Mouse (Mus musculus) hindbrain, embryonic 11.5 days (tissue): ENCODE results near the gene Tox2. TPM values are rescaled to one million over a fixed set of nuclear protein-coding genes. Genes with fewer than 3 reads are reported as not detected.
A peak's percentile ranks its signal among the peaks of the same experiment; 100 is the strongest.

ENCODE experiments used
- ATAC-seq: fragments of 200-750 bp; cut with Nextera tagmentation; 2 replicates; pipeline ENCODE4 v1.8.0; 2017; ENCODE audit warnings: mild to moderate bottlenecking, moderate TSS enrichment, moderate library complexity; ENCODE audit not compliant: low FRiP score
- DNase-seq: peaks from one replicate; pipeline ENCODE4 v3.0.0-alpha.2; 2015; ENCODE audit warnings: low spot score
- H3K27ac ChIP-seq: fragments of 300-500 bp; sonication (generic); 2 replicates; pipeline ENCODE4 v1.5.1; 2014; ENCODE audit warnings: mild to moderate bottlenecking, low read depth, low read length
- H3K27me3 ChIP-seq: fragments of 300-500 bp; sonication (generic); 2 replicates; pipeline ENCODE4 v1.6.1; 2014; ENCODE audit warnings: mild to moderate bottlenecking, low read length, moderate library complexity, mixed read lengths; ENCODE audit not compliant: control insufficient read depth, insufficient read depth
- H3K36me3 ChIP-seq: fragments of 300-500 bp; sonication (generic); 2 replicates; pipeline ENCODE4 v1.6.1; 2014; ENCODE audit warnings: mild to moderate bottlenecking, low read length, moderate library complexity, mixed read lengths; ENCODE audit not compliant: control insufficient read depth, insufficient read depth
- H3K4me1 ChIP-seq: fragments of 300-500 bp; sonication (generic); replicated peaks from 2 replicates; pipeline ENCODE4 v1.6.1; 2014; ENCODE audit warnings: low read length, mixed read lengths; ENCODE audit not compliant: control insufficient read depth, insufficient read depth
- H3K4me2 ChIP-seq: fragments of 300-500 bp; sonication (generic); replicated peaks from 2 replicates; pipeline ENCODE4 v1.6.1; 2014; ENCODE audit warnings: mild to moderate bottlenecking, low read depth, low read length
- H3K4me3 ChIP-seq: fragments of 300-500 bp; sonication (generic); 2 replicates; pipeline ENCODE4 v1.5.1; 2014; ENCODE audit warnings: low read depth, low read length
- H3K9ac ChIP-seq: fragments of 300-500 bp; sonication (generic); 2 replicates; pipeline ENCODE4 v1.6.1; 2014; ENCODE audit warnings: low read depth, low read length
- H3K9me3 ChIP-seq: fragments of 300-500 bp; sonication (generic); 2 replicates; pipeline ENCODE4 v1.6.1; 2016; ENCODE audit warnings: low read length; ENCODE audit not compliant: control insufficient read depth
- WGBS: fragments of 180-500 bp; shearing (Covaris S2); extraction: QIAGEN DNeasy Blood & Tissue Kit; methylation state at CpG from one replicate; pipeline ENCODE4 v1.1.7; 2014; 5-methylcytosine and 5-hydroxymethylcytosine counted together
- polyA plus RNA-seq: library from polyadenylated mRNA; unstranded; fragments of >200 nt; fragmentation: Nextera tagmentation; extraction: Ambion mirVana; gene quantifications from 2 replicates; pipeline ENCODE4 v1.2.1, GENCODE M21; 2014

Gene Tox2
- polyA plus RNA-seq, 1 experiment from 2014 or later: 17.5 TPM

DNA sequence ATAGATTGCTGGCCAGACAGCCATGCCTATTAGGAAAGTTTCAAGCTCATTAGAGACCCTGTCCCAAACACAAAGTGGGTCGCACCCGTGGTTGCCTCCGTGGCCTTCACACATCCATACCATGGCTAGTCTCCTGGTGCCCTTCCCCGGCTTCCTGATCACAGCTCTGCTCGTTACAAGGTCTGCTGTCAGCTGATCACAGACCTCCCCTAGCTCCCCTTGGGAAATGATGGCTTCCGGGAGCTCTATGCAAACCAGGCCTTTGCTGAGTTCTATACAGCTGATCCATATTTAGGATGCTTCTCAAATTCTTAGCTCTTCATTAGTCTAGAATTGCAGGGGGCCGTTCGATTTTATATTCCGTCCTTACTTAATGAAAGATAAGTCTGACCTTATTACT lies 75.1 kb downstream of the Tox2 start:
- WGBS: 34% methylated on average over 9 of the region's 9 CpGs
- H3K27ac ChIP-seq: no peak overlapping the region
- H3K4me2 ChIP-seq: no peak overlapping the region
- H3K4me3 ChIP-seq: no peak overlapping the region
- no peak overlapping the region for H3K9ac ChIP-seq
- H3K27me3 ChIP-seq: no peaks in the 10 kb centered on the region
- 0 out of 2 replicates have a peak, but pooled peaks cover 2% of the 10 kb centered on the region for H3K36me3 ChIP-seq
- DNase-seq (peak; percentile 33), ATAC-seq (peak; percentile 57; the same call in 1 of the 2 replicates)
- no peaks in the 10 kb centered on the region; the same call in 1 of the 2 replicates for H3K4me1 ChIP-seq
- no peaks in the 10 kb centered on the region for H3K9me3 ChIP-seq

- no peak overlapping the region for H3K4me3 ChIP-seq
- H3K27ac ChIP-seq: no peak overlapping the region
- no peak for ATAC-seq
- no peak for DNase-seq
- H3K9me3 ChIP-seq: no peaks in the 10 kb centered on the region
- H3K27me3 ChIP-seq: no peaks in the 10 kb centered on the region
- no peak overlapping the region for H3K4me2 ChIP-seq
- WGBS: 67% methylated on average over 16 of the region's 23 CpGs
- H3K4me1 ChIP-seq: no peaks in the 10 kb centered on the region; the same call in 1 of the 2 replicates
- no peak overlapping the region for H3K9ac ChIP-seq
- 0 out of 2 replicates have a peak, but pooled peaks cover 2% of the 10 kb centered on the region for H3K36me3 ChIP-seq
Measured at GRCm38 (mm10) chr2:163280636-163281322, 77.9 kb downstream of the Tox2 start.

DNA sequence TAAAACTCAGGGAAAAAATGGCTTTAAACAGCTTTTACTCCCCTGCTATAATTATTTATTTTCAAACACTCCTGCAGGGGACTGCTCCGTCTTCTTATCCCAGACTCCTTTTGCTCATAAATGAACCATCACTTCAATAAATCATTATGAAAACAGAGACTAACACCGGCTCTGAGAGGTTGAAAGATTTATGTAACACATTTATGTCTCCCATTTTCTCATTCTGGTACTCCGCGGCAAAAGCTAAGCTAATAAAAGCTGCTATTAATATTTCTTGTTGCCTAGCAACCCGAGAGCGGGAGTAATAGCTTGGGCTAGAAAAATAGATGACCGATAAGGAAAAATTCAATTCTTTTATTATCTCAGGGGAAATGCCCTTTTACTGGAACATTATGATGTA lies 81.9 kb downstream of the Tox2 start:
- ATAC-seq (no peak), DNase-seq (no peak)
- Histone ChIP-seq H3K9me3 (no peaks in the 10 kb centered on the region), H3K27ac (no peak overlapping the region), H3K4me3 (no peak overlapping the region), H3K4me1 (no peaks in the 10 kb centered on the region), H3K4me2 (no peak overlapping the region), H3K9ac (no peak overlapping the region), H3K36me3 (no peaks in the 10 kb centered on the region), H3K27me3 (peaks cover 6% of the 10 kb centered on the region; the same call in 1 of the 2 replicates)
- WGBS: 72% methylated on average over 7 of the region's 7 CpGs

DNA sequence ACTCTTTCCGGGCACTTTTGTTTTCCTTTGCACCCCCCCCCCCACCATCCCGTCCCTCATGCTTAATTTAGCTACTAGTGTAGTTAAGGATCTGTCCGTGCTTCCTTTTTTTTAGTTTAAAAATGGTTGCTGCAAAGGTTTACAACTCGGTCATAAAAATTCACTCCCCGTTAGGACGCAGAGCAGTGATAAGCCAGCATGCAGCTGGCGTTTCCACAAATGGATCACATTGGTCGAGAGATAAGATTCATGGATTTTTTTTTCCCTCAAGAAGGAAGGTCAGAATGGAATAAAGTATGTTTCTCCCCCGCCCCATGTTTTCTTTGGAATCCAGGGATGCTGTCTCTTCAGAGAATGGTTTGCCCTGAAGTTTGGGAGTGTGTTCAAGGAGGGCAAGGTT lies 82.4 kb downstream of the Tox2 start:
- DNase-seq (no peak), ATAC-seq (no peak)
- Histone ChIP-seq H3K9me3 (no peaks in the 10 kb centered on the region), H3K4me3 (no peak overlapping the region), H3K27me3 (peaks cover 10% of the 10 kb centered on the region; the same call in 1 of the 2 replicates), H3K4me1 (no peaks in the 10 kb centered on the region), H3K36me3 (no peaks in the 10 kb centered on the region), H3K27ac (no peak overlapping the region), H3K4me2 (no peak overlapping the region), H3K9ac (no peak overlapping the region)
- 84% methylated on average over 9 of the region's 9 CpGs for WGBS

DNA sequence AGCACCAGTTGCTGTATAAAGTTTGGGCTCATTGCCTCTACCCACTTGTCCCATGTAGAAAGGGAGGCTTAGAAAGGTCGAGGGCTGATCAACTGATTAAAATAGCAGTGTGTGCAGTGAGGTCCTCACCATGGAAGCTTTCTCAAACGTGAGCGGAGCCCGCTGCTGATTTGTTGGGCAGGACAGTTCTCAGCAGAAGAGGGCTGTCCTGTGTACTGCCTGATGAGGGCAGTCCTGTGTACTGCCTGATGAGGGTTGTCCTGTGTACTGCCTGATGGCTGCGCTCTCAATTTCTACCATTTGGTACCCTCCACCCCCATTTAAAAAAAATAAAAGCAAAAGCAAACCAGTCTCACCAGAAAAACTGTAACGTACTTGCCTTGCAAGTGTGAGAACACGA lies 82.8 kb downstream of the Tox2 start:
- Histone ChIP-seq H3K36me3 (no peaks in the 10 kb centered on the region), H3K9me3 (no peaks in the 10 kb centered on the region), H3K4me2 (no peak overlapping the region), H3K27me3 (peaks cover 10% of the 10 kb centered on the region; the same call in 1 of the 2 replicates), H3K27ac (no peak overlapping the region), H3K4me1 (no peaks in the 10 kb centered on the region), H3K9ac (no peak overlapping the region), H3K4me3 (no peak overlapping the region)
- WGBS: 58% methylated on average over 7 of the region's 7 CpGs
- ATAC-seq: no peak
- no peak for DNase-seq

DNA sequence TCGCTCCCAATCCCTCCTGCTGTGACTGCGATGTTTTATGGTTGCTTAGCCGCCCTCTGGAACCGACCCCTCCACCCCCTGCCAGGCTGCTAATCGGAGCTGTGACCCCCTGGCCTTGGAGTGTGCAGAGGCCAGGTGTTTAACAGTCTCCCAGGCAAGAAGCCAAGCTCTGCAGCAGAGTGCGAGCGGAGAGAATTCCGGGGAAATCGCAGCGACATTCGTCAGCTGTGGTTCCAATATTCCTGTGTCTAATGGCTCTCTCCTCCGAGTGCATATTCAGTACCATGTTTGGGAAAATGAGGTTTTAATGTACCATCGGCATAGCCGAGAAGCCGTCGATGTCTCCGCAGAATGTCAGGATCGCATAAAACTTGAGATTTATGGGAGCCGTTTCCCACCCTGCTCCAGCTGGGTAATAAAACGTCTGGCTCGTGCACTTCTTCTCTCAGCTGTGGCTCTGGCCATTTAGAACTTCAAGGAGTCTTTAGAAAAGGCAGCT lies 86.0 kb downstream of the Tox2 start:
- peaks cover 10% of the 10 kb centered on the region; the same call in 1 of the 2 replicates for H3K27me3 ChIP-seq
- H3K27ac ChIP-seq: no peak overlapping the region
- no peaks in the 10 kb centered on the region for H3K9me3 ChIP-seq
- H3K9ac ChIP-seq: no peak overlapping the region
- H3K4me1 ChIP-seq: no peaks in the 10 kb centered on the region
- 23% methylated on average over 21 of the region's 21 CpGs for WGBS
- no peak overlapping the region for H3K4me3 ChIP-seq
- no peaks in the 10 kb centered on the region for H3K36me3 ChIP-seq
- ATAC-seq (no peak), DNase-seq (peak; percentile 32)
- H3K4me2 ChIP-seq: no peak overlapping the region

GRCm38 (mm10) chr2:163296999-163297630 lies 94.2 kb downstream of the Tox2 start:
- WGBS: 36% methylated on average over 11 of the region's 11 CpGs
- peak; percentile 46 for DNase-seq
- H3K27me3 ChIP-seq: no peaks in the 10 kb centered on the region; the same call in 1 of the 2 replicates
- ATAC-seq: peak; percentile 75
- H3K4me2 ChIP-seq: no peak overlapping the region
- peaks cover 10% of the 10 kb centered on the region for H3K4me1 ChIP-seq
- no peaks in the 10 kb centered on the region for H3K36me3 ChIP-seq
- H3K27ac ChIP-seq: no peak overlapping the region
- no peaks in the 10 kb centered on the region for H3K9me3 ChIP-seq
- no peak overlapping the region for H3K9ac ChIP-seq
- H3K4me3 ChIP-seq: no peak overlapping the region

GRCm38 (mm10) chr2:163300069-163301060 lies 97.4 kb downstream of the Tox2 start:
- H3K4me2 ChIP-seq: no peak overlapping the region
- H3K4me3 ChIP-seq: no peak overlapping the region
- no peak overlapping the region for H3K9ac ChIP-seq
- WGBS: 36% methylated on average over 14 of the region's 14 CpGs
- 0 out of 2 replicates have a peak, but pooled peaks have one; percentile 43 for ATAC-seq
- peaks cover 9% of the 10 kb centered on the region; the same call in 1 of the 2 replicates for H3K27me3 ChIP-seq
- peak; percentile 64 for DNase-seq
- H3K27ac ChIP-seq: no peak overlapping the region
- H3K9me3 ChIP-seq: no peaks in the 10 kb centered on the region
- H3K36me3 ChIP-seq: no peaks in the 10 kb centered on the region
- H3K4me1 ChIP-seq: peaks cover 10% of the 10 kb centered on the region
